Mouse (Mus musculus) CH12.LX (cell line): ENCODE measurements around the gene C3.

Experiments
- CTCF ChIP-seq, 2 experiments: IDR thresholded peaks in 1 of 2; conservative IDR thresholded peaks in 1 of 2; 2 replicates each; pipeline ENCODE4 v1.5.1; 2011 to 2012; ENCODE audit warnings: low read depth in 2 of 2, low read length in 2 of 2, improper control_type of control experiment in 1 of 2, inconsistent platforms in 1 of 2, mild to moderate bottlenecking in 1 of 2, moderate library complexity in 1 of 2
- E2F4 ChIP-seq: IDR thresholded peaks from 2 replicates; pipeline ENCODE4 v1.6.1; 2011; ENCODE audit warnings: low read depth, low read length, improper control_type of control experiment; ENCODE audit not compliant: insufficient replicate concordance
- EP300 ChIP-seq: IDR thresholded peaks from 2 replicates; pipeline ENCODE4 v1.6.1; 2011; ENCODE audit warnings: low read length, improper control_type of control experiment
- KAT2A ChIP-seq: IDR thresholded peaks from 2 replicates; pipeline ENCODE4 v1.6.1; 2012; ENCODE audit warnings: low read length, improper control_type of control experiment, inconsistent platforms; ENCODE audit not compliant: insufficient replicate concordance
- MXI1 ChIP-seq: IDR thresholded peaks from 2 replicates; pipeline ENCODE4 v1.6.1; 2011; ENCODE audit warnings: mild to moderate bottlenecking, low read depth, low read length, improper control_type of control experiment
- NELFE ChIP-seq: IDR thresholded peaks from 2 replicates; pipeline ENCODE4 v1.6.1; 2011; ENCODE audit warnings: low read depth, low read length, improper control_type of control experiment
- POLR2A ChIP-seq: IDR thresholded peaks from 2 replicates; pipeline ENCODE4 v1.6.1; 2011; ENCODE audit warnings: low read depth, mild to moderate bottlenecking, improper control_type of control experiment, low read length
- RAD21 ChIP-seq: IDR thresholded peaks from 2 replicates; pipeline ENCODE4 v1.6.1; 2011; ENCODE audit warnings: low read depth, mild to moderate bottlenecking, low read length, improper control_type of control experiment, moderate library complexity
- USF2 ChIP-seq: conservative IDR thresholded peaks from 2 replicates; pipeline ENCODE4 v1.6.1; 2011; ENCODE audit warnings: low read depth, low read length, improper control_type of control experiment
- ZC3H11A ChIP-seq: IDR thresholded peaks from 2 replicates; pipeline ENCODE4 v1.6.1; 2012; ENCODE audit warnings: low read depth, mild to moderate bottlenecking, inconsistent platforms, low read length, improper control_type of control experiment

DNA sequence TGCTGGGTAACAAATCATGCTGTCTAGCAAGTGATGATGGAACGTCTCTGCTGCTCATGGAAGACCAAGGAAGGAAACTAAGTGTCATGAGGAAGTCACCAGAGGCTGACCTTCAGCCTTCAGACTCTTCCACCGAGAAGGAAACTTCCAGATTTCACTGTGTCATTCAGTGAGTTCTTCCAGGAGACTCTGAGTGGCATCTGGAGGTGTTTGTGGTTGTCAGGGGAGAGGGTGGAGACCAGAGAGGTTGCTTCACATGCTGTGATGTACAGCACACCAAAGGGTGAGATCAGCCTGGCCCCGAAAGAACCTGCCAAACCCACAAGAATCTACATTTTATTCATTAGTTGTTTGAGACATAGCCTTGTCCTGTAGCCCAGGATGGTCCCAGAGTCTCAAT lies 45.1 kb downstream of the C3 start:
- TF ChIP-seq USF2 (no peak), EP300 (no peak), CTCF (conservative IDR thresholded peaks at IDR 0.05 in 1 of 2, IDR thresholded peaks at IDR 0.05 in 1 of 2; ENCODE audit: low read depth in 2 of 2, low read length in 2 of 2) (no peak), E2F4 (no peak), POLR2A (no peak), NELFE (no peak), MXI1 (no peak), RAD21 (no peak), ZC3H11A (no peak), KAT2A (no peak)
